Mouse (Mus musculus): ENCODE results near the gene Fbxo34.

DNA sequence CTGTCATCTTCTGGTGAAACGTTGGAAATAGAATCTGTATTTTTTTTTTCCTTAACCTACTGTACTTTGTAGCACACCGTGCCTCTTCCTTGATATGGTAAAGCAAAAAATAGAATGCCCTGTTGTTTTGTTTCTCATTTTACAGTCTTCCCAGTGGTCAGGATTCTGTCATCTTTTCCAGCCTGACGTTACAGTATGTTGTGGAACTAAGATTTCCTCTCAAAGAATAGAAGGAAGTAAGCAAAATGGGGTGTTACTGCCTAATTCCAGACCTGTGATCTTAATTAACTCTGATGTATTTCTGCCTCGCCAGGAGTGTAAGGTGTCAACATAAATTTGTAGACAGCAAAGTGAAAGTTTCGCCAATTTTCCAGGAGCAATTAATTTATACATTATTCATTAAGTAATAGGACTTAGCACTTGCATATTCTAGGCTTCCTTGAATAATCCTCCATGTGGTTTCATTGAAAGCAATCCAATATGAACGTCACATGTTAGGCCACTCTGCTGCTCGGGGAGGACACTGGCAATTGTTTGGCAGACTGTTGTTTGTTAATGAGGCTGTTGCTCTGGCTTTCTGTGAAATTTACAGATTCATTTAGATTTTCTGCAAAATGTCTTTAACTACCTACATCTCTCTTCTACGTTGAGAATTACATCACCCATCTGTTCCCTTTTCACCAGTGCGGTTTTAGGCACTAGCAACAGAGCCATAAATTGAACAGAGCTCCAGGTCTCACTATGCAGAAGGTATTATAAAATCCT, 4.7 kb upstream of the Fbxo34 start:
- TF ChIP-seq GATA1 (IDR thresholded peaks at IDR 0.05; ENCODE audit: low read length) (no peak), TAL1 (IDR thresholded peaks at IDR 0.05; ENCODE audit: low read length) (no peak)

Measured in erythroblast, embryonic 14.5 days (primary cell).